Mouse (Mus musculus): ENCODE data around the gene 4933427I04Rik. TPM values are rescaled to one million over a fixed set of nuclear protein-coding genes. Genes with fewer than 3 reads are reported as not detected.

The 4933427I04Rik gene
- polyA plus RNA-seq, 1 experiment from 2014 or later = not detected

DNA sequence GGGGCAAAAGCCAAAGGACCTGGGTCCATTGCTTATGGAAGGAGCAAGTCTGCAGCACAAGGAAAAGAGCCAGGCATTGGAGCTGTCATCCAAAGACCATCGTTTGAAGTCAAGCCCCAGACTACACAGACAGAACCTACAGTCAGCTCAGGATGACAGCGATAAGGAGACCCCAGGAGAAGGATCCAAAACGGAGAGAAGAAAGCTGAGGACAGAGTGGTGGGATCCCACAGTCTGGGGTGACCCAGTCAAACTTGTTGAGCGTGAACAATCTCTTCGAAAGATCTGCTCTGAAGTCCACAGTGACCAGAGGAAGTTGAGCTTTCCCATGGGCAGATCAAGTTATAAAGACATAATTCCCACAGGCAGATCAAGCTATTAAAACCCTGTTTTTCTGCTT is 1.1 kb downstream of the 4933427I04Rik start:
- H3K9me3 ChIP-seq (replicated peaks; ENCODE audit: control insufficient read depth, low read length) = no peaks in the 10 kb centered on the region
- no peak for ATAC-seq (ENCODE audit: low read depth)
- WGBS (ENCODE audit: insufficient replicate concordance) = 63% methylated on average over 5 of the region's 5 CpGs

DNA sequence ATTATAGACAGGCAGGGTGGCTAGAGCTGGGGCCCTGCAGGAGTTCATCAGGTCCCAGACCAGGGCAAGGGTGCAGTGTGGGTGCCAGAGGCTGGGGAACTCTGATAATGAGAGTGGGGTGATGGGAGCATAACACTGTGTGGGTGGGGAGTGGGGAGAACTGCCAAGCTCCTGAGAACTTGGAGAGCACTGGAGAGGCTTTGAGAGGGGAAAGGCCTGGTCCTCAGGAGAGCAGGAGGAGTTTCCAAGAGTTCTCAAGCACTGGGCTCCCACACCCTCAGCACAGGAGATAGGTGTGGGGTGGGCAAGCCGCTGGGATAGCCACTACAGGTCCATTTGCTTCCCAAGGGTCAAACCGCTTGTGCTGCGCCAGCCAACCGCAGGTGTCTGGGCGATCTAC is 34.2 kb downstream of the 4933427I04Rik start:
- ATAC-seq (ENCODE audit: low read depth) = no peak
- Histone ChIP-seq H3K9me3 (replicated peaks; ENCODE audit: control insufficient read depth, low read length) (no peaks in the 10 kb centered on the region), H3K4me1 (ENCODE audit: control insufficient read depth, low read depth, low read length) (no peaks in the 10 kb centered on the region), H3K4me2 (ENCODE audit: low read depth, low read length) (no peak overlapping the region), H3K27ac (ENCODE audit: low read length) (no peak overlapping the region), H3K9ac (ENCODE audit: low read depth, low read length) (no peak overlapping the region), H3K4me3 (ENCODE audit: low read depth, low read length) (no peak overlapping the region), H3K36me3 (ENCODE audit: control insufficient read depth, insufficient read depth) (no peaks in the 10 kb centered on the region), H3K27me3 (ENCODE audit: control insufficient read depth, insufficient read depth, low read depth, low read length) (no peaks in the 10 kb centered on the region)
- WGBS (ENCODE audit: insufficient replicate concordance) = 82% methylated on average over 5 of the region's 5 CpGs

More for the DNA sequence above, 1.1 kb downstream of the 4933427I04Rik start:
- Histone ChIP-seq H3K36me3 (ENCODE audit: control insufficient read depth, insufficient read depth) (no peaks in the 10 kb centered on the region), H3K27ac (ENCODE audit: low read length) (no peak overlapping the region), H3K4me3 (ENCODE audit: low read depth, low read length) (no peak overlapping the region), H3K4me2 (ENCODE audit: low read depth, low read length) (no peak overlapping the region), H3K9ac (ENCODE audit: low read depth, low read length) (no peak overlapping the region), H3K4me1 (ENCODE audit: control insufficient read depth, low read depth, low read length) (no peaks in the 10 kb centered on the region), H3K27me3 (ENCODE audit: control insufficient read depth, insufficient read depth, low read depth, low read length) (no peaks in the 10 kb centered on the region)

DNA sequence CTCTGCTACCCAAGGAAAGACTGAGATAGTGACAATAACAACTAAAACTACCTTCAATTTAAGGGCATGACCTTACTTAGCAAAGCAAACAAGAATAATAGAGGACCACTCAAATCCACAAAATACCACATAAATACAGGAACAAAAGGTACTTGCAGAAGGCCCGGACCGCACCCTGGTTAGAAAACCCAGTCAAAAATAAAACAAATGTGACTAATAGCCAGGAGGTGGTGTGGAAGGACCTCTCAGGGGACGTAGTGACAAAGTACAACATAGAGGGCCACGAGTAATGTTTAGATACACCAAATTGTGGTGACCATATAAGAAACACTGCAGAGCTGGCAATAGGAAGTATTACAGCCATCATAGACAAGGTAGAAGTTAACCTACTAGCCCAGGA is 34.8 kb downstream of the 4933427I04Rik start:
- H3K4me2 ChIP-seq (ENCODE audit: low read depth, low read length) = no peak overlapping the region
- no peaks in the 10 kb centered on the region for H3K9me3 ChIP-seq (replicated peaks; ENCODE audit: control insufficient read depth, low read length)
- H3K4me1 ChIP-seq (ENCODE audit: control insufficient read depth, low read depth, low read length) = no peaks in the 10 kb centered on the region
- no peaks in the 10 kb centered on the region for H3K27me3 ChIP-seq (ENCODE audit: control insufficient read depth, insufficient read depth, low read depth, low read length)
- no peak overlapping the region for H3K4me3 ChIP-seq (ENCODE audit: low read depth, low read length)
- H3K27ac ChIP-seq (ENCODE audit: low read length) = no peak overlapping the region
- no peaks in the 10 kb centered on the region for H3K36me3 ChIP-seq (ENCODE audit: control insufficient read depth, insufficient read depth)
- no peak for ATAC-seq (ENCODE audit: low read depth)
- WGBS (ENCODE audit: insufficient replicate concordance) = 75% methylated on average over 4 of the region's 4 CpGs
- H3K9ac ChIP-seq (ENCODE audit: low read depth, low read length) = no peak overlapping the region

GRCm38 (mm10) chr4:123898696-123899095 is 39.2 kb downstream of the 4933427I04Rik start:
- no peak for ATAC-seq (ENCODE audit: low read depth)
- Histone ChIP-seq H3K4me1 (ENCODE audit: control insufficient read depth, low read depth, low read length) (peaks cover 4% of the 10 kb centered on the region), H3K4me2 (ENCODE audit: low read depth, low read length) (no peak overlapping the region), H3K9me3 (replicated peaks; ENCODE audit: control insufficient read depth, low read length) (no peaks in the 10 kb centered on the region), H3K9ac (ENCODE audit: low read depth, low read length) (no peak overlapping the region), H3K27me3 (ENCODE audit: control insufficient read depth, insufficient read depth, low read depth, low read length) (no peaks in the 10 kb centered on the region), H3K27ac (ENCODE audit: low read length) (no peak overlapping the region), H3K36me3 (ENCODE audit: control insufficient read depth, insufficient read depth) (no peaks in the 10 kb centered on the region), H3K4me3 (ENCODE audit: low read depth, low read length) (no peak overlapping the region)
- 15% methylated on average over 5 of the region's 5 CpGs for WGBS (ENCODE audit: insufficient replicate concordance)

DNA sequence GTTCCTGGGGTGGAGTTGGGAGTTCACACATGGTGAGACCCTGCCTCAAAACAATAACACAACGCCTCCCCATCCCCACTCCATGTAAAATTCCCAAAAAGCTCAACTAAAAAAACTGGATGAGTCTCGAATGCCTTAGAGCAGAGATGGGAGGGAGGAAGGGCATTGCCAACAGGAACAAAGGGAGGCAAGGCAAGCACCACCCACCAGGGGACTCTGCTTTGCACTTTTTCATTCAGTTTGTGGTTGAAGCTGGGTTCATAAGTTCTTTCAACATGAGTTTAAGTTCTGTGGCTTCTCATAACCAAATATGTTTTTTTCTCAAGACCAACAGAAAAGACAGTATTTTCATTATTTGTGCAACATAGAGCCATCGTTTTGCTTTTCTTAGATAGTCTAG is 44.0 kb downstream of the 4933427I04Rik start:
- Histone ChIP-seq H3K4me1 (ENCODE audit: control insufficient read depth, low read depth, low read length) (peaks cover 14% of the 10 kb centered on the region), H3K9me3 (replicated peaks; ENCODE audit: control insufficient read depth, low read length) (no peaks in the 10 kb centered on the region), H3K4me3 (ENCODE audit: low read depth, low read length) (no peak overlapping the region), H3K4me2 (ENCODE audit: low read depth, low read length) (no peak overlapping the region), H3K27me3 (ENCODE audit: control insufficient read depth, insufficient read depth, low read depth, low read length) (no peaks in the 10 kb centered on the region), H3K36me3 (ENCODE audit: control insufficient read depth, insufficient read depth) (no peaks in the 10 kb centered on the region), H3K9ac (ENCODE audit: low read depth, low read length) (no peak overlapping the region), H3K27ac (ENCODE audit: low read length) (peak overlapping the region; percentile 56; the same call in 1 of the 2 replicates)
- WGBS (ENCODE audit: insufficient replicate concordance) = 61% methylated on average over 3 of the region's 3 CpGs
- no peak for ATAC-seq (ENCODE audit: low read depth)

DNA sequence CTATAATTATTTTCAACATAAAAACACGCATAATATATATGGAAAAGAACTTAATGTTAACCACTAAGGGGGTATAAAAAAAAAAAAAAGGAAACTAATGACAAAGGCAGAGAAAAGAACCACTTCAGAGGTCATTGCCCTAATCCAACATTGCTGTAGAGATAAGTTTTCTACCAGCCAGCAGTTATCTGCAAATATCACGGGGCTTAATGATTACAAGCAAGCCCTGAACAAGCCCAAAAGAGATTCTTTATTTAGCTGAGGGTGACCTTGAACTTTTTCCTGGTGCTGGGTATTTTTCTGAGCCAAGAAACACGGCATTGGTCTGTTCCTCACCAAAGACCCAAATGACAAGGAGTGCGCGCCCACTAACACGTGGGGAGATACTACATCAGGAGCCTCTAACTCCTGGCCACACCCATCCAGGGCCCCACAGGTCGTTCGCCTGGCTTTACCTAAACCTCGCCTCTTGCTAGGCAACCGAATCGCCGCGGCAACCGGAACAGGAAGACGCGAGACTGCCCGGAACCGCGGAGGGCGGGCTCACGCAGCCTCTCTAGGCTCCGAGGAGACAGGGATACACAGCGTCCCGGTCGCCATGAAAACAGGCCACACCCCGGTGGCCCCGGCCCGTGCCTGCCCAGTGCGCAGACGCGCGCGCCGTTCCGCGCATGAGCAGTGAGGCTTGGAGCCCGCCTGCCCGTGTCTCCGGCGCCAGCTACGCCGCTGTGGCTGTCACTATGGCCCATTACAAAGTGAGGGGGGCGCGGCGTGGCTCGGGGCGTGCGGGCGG is 45.0 kb downstream of the 4933427I04Rik start, which contains the start of gene Mycbp:
Mycbp (plus strand) TSS at position 500 of the 793 bp plus-strand sequence.
- Histone ChIP-seq H3K36me3 (ENCODE audit: control insufficient read depth, insufficient read depth) (no peaks in the 10 kb centered on the region), H3K4me1 (ENCODE audit: control insufficient read depth, low read depth, low read length) (peaks cover 14% of the 10 kb centered on the region), H3K4me2 (ENCODE audit: low read depth, low read length) (peak within 1 kb of the TSS; percentile 95), H3K27ac (ENCODE audit: low read length) (peak within 1 kb of the TSS; percentile 87), H3K9ac (ENCODE audit: low read depth, low read length) (peak within 1 kb of the TSS; percentile 93), H3K4me3 (ENCODE audit: low read depth, low read length) (peak within 1 kb of the TSS; percentile 94), H3K9me3 (replicated peaks; ENCODE audit: control insufficient read depth, low read length) (no peaks in the 10 kb centered on the region), H3K27me3 (ENCODE audit: control insufficient read depth, insufficient read depth, low read depth, low read length) (no peaks in the 10 kb centered on the region)
- peak; percentile 99 for ATAC-seq (ENCODE audit: low read depth)
- 1% methylated on average over 49 of the region's 49 CpGs for WGBS (ENCODE audit: insufficient replicate concordance)

GRCm38 (mm10) chr4:123905126-123905668 is 45.7 kb downstream of the 4933427I04Rik start:
- H3K4me1 ChIP-seq (ENCODE audit: control insufficient read depth, low read depth, low read length) = peaks cover 14% of the 10 kb centered on the region
- under 1% methylated on average over 53 of the region's 53 CpGs for WGBS (ENCODE audit: insufficient replicate concordance)
- ATAC-seq (ENCODE audit: low read depth) = peak; percentile 30

DNA sequence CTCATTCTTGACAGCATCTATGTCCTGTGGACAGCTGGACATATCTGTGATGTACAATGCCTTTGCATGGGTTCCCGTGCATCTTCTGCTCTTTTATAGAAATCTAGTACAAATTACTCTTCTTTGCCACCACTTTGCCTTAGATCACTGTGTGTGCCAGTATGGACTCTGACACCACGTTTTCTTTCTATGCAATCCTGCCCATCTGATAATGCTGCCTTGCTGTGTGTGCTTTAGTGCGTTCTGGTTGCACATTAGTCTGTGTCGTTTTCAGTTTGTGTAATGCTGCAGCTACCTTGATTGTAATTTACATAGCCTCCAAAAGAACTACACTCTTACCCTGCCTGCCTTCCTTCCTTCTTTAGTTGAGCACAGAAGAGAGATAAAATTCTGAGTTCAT is 52.0 kb downstream of the 4933427I04Rik start:
- Histone ChIP-seq H3K27me3 (ENCODE audit: control insufficient read depth, insufficient read depth, low read depth, low read length) (no peaks in the 10 kb centered on the region), H3K27ac (ENCODE audit: low read length) (no peak overlapping the region), H3K36me3 (ENCODE audit: control insufficient read depth, insufficient read depth) (peaks cover 2% of the 10 kb centered on the region; the same call in 1 of the 2 replicates), H3K9ac (ENCODE audit: low read depth, low read length) (no peak overlapping the region), H3K4me1 (ENCODE audit: control insufficient read depth, low read depth, low read length) (peaks cover 4% of the 10 kb centered on the region), H3K9me3 (replicated peaks; ENCODE audit: control insufficient read depth, low read length) (no peaks in the 10 kb centered on the region), H3K4me2 (ENCODE audit: low read depth, low read length) (no peak overlapping the region), H3K4me3 (ENCODE audit: low read depth, low read length) (no peak overlapping the region)
- ATAC-seq (ENCODE audit: low read depth) = no peak
- 68% methylated on average over 4 of the region's 4 CpGs for WGBS (ENCODE audit: insufficient replicate concordance)

More at GRCm38 (mm10) chr4:123905126-123905668, 45.7 kb downstream of the 4933427I04Rik start:
- no peaks in the 10 kb centered on the region for H3K27me3 ChIP-seq (ENCODE audit: control insufficient read depth, insufficient read depth, low read depth, low read length)
- no peaks in the 10 kb centered on the region for H3K9me3 ChIP-seq (replicated peaks; ENCODE audit: control insufficient read depth, low read length)
- H3K36me3 ChIP-seq (ENCODE audit: control insufficient read depth, insufficient read depth) = peaks cover 2% of the 10 kb centered on the region; the same call in 1 of the 2 replicates
- H3K4me2 ChIP-seq (ENCODE audit: low read depth, low read length) = peak overlapping the region; percentile 95
- H3K9ac ChIP-seq (ENCODE audit: low read depth, low read length) = peak overlapping the region; percentile 93
- peak overlapping the region; percentile 94 for H3K4me3 ChIP-seq (ENCODE audit: low read depth, low read length)
- H3K27ac ChIP-seq (ENCODE audit: low read length) = peak overlapping the region; percentile 87

GRCm38 (mm10) chr4:123912431-123912830 is 53.0 kb downstream of the 4933427I04Rik start:
- Histone ChIP-seq H3K4me3 (ENCODE audit: low read depth, low read length) (no peak overlapping the region), H3K27ac (ENCODE audit: low read length) (no peak overlapping the region), H3K27me3 (ENCODE audit: control insufficient read depth, insufficient read depth, low read depth, low read length) (no peaks in the 10 kb centered on the region), H3K36me3 (ENCODE audit: control insufficient read depth, insufficient read depth) (peaks cover 2% of the 10 kb centered on the region; the same call in 1 of the 2 replicates), H3K4me1 (ENCODE audit: control insufficient read depth, low read depth, low read length) (peaks cover 8% of the 10 kb centered on the region), H3K9me3 (replicated peaks; ENCODE audit: control insufficient read depth, low read length) (no peaks in the 10 kb centered on the region), H3K9ac (ENCODE audit: low read depth, low read length) (no peak overlapping the region), H3K4me2 (ENCODE audit: low read depth, low read length) (no peak overlapping the region)
- ATAC-seq (ENCODE audit: low read depth) = no peak
- 53% methylated on average over 2 of the region's 2 CpGs for WGBS (ENCODE audit: insufficient replicate concordance)
